Mouse (Mus musculus) cerebellum, postnatal 10 days (tissue): ENCODE measurements at regions not wholly inside any gene's neighbourhood (a gene's known extent, or its start where the extent isn't known, plus 50 kb on each side); places are given as distances from the start of the nearest gene placed in this dataset.

Experiments
- DNase-seq, 2 experiments: peaks; one replicate each; pipeline ENCODE4 v3.0.0; 2021; ENCODE audit warnings: mixed read lengths in 2 of 2

DNA sequence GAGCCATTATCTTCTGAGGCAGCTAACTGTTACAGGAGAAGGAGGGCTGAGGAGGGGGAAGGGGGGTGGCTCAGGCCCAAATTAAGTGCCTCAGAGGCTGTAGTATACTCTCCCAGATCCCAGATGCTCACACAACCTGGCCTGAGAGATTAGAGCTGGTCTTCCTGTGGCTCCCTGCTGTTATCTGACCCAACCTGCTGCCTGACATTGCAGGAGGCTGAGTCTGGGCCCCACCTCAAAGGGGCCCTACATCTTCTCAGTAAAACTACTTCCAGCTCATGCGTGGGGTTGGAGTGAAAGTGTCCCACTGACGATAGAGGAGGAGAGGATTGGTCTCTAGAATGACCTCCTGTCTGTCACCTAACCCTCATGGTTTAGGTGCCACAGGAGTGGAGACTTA lies 64.0 kb upstream of the Lmo2 start:
- DNase-seq, result no peak

DNA sequence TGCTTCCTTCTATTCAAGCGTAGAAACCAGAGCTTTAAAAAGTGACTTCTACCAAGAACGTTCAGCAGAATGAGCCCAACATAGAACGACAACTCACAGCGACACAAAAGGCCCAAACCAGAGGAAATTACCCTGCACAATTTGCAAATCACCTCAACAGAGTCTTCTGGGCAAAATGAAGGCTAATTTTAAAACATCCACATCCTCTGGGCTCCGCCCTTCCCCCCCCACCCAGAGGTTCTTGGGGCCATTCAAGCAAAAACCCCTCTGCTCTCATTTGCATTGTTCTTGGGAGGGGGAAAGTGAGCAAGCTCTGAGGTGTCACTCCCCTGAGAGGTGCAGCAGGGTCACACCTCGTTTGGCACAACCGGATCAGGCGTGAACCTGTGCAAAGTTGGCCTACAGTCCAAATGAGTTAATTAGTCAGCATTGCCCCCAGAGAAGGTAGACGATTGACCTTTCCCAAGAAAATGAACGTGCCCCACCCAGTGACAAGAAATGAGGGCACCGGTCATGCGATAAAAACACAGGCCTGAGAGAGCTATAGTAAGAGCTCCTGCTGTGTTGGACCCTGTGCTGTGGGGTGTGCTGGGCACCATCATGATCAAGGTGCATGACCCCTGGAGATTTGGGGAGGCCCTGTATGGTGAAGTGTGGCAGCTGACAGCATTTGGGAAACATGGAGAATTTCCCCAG lies 62.7 kb upstream of the Lmo2 start:
- no peak for DNase-seq

DNA sequence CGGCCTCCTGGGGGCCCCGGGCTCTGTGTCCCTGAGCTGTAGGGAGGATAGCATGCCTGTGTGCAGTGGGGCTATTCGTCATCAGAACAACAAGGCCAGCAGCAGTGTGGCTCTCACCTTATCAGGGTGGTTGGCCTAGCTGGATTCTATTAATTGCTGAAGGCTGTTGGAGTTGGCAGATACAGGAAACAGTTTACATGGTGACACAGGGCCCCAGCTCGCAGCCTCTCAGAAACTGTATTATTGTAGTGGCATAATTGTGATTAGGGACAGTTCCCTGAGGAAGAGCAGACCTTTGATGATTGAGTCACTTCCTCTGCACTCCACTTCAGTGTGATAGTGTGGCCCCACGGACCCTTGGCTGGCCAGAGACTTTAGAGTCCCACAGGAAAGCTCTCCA lies 61.6 kb upstream of the Lmo2 start:
- no peak for DNase-seq

DNA sequence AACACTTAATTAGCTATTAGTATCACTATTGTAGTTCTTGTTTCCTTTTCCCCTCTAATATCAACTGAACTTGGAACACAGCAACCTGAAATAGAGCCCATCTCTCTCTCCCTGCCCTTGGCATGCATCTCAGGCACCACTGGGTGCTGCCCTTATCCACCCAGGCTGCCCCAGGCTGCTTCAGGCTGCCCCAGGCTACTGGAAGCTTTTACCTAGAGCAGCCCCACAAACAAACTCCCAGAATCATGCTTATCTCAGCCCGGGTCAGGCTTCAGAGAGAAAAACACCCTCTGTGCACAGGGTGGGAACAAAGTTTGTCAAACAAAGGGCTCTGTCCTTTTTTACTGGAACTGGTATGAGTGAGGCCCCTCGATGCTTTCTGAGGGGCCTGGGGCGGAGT lies 61.0 kb upstream of the Lmo2 start:
- DNase-seq, result no peak

DNA sequence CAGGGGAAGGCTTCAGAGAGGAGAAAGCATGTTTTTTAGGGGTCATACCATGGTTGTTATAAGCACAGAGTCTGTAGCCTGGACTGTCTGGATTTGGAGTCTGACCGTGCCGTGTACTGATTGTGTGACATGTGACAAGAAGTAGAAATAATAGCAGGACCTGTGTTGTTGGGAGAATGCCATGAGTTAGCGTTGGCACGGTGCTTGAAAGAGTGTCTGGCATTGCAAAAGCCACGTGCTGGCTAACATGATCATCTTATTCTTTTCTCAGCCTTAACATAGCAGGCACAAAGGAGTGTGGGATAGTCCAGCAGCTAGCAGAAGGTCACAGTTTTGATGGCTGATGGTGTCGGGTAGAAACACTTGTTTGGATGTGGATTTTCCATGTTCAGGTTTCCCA lies 58.1 kb upstream of the Lmo2 start:
- DNase-seq, result peak; percentile 48 to 53

DNA sequence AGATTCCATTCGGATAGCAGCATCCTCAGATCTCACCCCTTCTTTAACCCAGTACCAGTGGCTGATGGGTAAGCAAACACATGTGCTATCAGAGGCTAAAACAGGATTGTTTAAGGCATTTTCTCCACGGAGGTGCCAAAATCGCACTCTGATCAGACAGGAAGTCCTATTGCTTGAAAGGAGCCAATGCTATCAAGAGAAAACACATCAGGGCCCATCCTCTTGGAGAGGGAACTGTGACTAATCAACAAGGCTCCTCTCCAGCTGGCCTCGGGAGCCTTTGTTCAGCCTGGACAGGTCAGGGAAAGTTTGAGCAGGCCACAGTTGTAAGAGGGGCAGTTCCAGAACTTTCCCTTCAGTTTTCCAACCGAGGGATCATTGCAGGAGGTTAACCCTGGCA lies 57.4 kb upstream of the Lmo2 start:
- no peak for DNase-seq

DNA sequence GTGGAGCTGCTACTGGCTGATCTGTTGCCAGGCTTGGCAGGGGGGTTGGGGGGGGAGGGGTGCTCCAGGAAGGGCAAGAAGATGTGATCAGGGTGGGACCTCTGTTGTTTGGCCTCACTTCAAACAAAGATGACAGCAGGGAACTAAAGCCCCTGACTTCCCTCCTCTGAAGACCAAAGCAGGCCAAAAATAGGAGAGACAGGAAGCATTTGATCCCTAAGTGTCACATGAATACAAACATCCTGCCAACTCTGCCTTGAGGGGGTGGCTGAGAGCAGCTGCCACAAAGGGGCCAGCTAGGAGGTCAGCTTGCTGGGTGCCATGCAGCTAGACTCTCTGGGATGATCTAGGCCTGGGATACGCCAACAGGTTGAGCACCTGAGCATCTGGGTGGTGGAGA lies 56.3 kb upstream of the Lmo2 start:
- DNase-seq, result no peak

DNA sequence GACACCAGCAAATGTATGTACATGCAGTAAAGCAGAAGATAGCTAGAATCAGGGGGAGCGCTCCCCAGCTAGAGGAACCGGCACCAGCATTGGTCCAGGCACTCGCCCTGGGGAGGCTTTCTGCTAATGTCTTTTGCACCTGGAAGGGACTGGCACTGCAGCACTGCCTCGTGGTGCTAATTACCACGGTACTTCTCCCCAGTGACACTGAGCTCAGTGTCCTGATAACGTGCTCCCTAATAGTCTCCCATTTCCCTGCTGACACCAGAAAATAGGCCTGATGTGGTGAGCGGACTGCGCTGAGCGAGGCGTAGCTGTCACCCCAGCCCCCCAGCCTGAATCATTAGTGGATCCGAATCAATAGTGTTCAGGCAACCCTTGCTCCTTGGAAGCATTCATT lies 55.0 kb upstream of the Lmo2 start:
- DNase-seq, result no peak

DNA sequence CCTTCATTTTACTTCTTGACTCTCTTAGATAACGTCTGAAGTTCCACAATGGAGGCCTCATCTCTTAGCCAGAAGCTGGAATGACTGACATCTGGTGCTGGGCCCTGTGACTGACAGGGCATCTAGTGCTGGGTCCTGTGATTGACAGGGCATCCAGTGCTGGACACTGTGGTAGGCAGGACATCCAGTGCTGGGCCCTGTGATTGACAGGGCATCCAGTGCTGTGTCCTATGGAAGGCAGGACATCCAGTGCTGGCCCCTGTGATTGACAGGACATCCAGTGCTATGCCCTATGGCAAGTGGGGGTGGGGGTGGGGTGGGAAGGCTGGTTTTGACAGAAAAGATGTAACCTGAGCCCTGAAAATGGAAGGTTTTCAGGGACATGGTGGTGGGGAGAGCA lies 52.1 kb upstream of the Lmo2 start:
- DNase-seq, result no peak

DNA sequence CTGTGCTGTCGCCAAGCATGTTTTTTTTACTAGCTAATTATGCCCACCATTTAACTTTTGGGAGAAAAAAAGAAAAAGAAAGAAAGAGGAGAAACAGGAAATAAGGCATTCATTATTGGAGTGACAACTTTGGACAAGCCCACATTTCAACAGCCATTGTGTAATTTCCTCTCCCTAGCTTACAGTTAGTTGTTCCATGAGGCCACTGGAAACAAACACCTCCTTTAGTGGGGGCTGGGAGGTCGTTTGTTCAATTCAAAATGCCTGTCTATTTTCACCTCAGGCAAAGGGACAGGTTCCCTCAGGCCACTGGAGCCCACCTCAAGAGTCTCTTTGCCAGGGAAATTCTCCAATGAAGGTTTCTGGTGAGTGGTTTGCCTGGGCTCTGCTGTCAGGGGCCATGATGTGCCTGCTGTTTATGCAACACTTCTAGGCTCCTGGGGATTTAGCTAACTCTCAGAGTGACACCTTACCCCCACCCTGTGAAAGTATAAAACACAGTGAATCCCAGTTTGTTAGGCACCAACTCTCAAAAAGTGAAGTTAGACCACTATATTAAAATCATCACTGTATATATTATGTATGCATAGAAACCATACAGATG lies 51.1 kb upstream of the Lmo2 start:
- DNase-seq, result no peak
